Mouse (Mus musculus): ENCODE data around the gene Rims4.

- TF ChIP-seq CTCF (IDR thresholded peaks at IDR 0.05; ENCODE audit: borderline replicate concordance, insufficient read depth, low read depth, low read length) (no peak), POLR2A (IDR thresholded peaks at IDR 0.05; ENCODE audit: borderline replicate concordance, insufficient read depth, low read length) (no peak)
Observed at GRCm38 (mm10) chr2:163903461-163903860, 15.0 kb downstream of the Rims4 start.

Measured in cerebellum, adult 2 months (tissue).